Mouse (Mus musculus) left cerebral cortex, adult 9 months (tissue): ENCODE measurements around the gene Olfr224.
A peak's percentile ranks its signal among the peaks of the same experiment; 100 is the strongest.

Experiments used
- DNase-seq, 2 experiments: peaks; one replicate each; pipeline ENCODE4 v3.0.0; 2022; ENCODE audit warnings: low spot score in 2 of 2

Olfr224 gene

GRCm38 (mm10) chr11:58518916-58519315, 51.4 kb downstream of the Olfr224 start:
- DNase-seq, result peak; percentile 19 to 63
